Mouse (Mus musculus) E14TG2a.4 (cell line): ENCODE measurements around the gene 4833427G06Rik.

Source experiments
- CTCF ChIP-seq: conservative IDR thresholded peaks from 2 replicates; pipeline ENCODE4 v1.5.1; 2014; ENCODE audit warnings: low read length
- NANOG ChIP-seq: IDR thresholded peaks from 2 replicates; pipeline ENCODE4 v1.6.1; 2014; ENCODE audit warnings: borderline replicate concordance, low read length, mixed read lengths
- POU5F1 ChIP-seq: IDR thresholded peaks from 2 replicates; pipeline ENCODE4 v1.6.1; 2014; ENCODE audit warnings: low read length, borderline replicate concordance

DNA sequence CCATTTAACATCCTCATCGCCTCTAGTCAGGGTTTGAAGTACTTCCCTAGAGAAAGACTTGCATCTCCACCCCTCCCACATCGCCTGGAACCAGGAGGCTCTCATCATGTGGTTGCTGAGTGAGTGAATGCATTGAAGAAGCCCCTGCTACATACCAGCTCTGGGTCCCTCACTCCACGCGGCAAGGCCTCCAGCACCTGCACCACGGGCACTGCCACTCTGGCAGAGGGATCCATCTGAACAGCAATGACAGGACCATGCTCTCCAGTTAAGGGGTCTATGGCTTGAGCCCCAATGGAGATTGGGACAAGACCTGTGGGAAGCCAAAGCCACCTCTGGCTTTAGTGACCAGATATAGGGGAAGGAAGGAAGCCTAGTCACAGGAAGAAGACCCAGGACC lies 45.4 kb upstream of the 4833427G06Rik start:
- TF ChIP-seq CTCF (no peak), POU5F1 (no peak), NANOG (no peak)
